Mouse (Mus musculus) left cerebral cortex, postnatal 10 days (tissue): ENCODE results near the gene Tubg2. TPM values are rescaled to one million over a fixed set of nuclear protein-coding genes. Genes with fewer than 3 reads are reported as not detected.

Experiments
- microRNA-seq: library from miRNA; unstranded; fragments of <30 nt; microRNA quantifications from one replicate; pipeline ENCODE4 v1.2.0, GENCODE M21; 2022
- total RNA-seq, 2 experiments: library from RNA; stranded (reverse); gene quantifications; 2 replicates each; pipeline ENCODE4 v1.2.3; 2021

Tubg2 gene
- total RNA-seq, 2 experiments from 2014 or later: 46.6 to 48.8 TPM

Small RNA genes within 50 kb of the gene (microRNA-seq; reads per million reads assigned to microRNA genes)
- gene Gm27626: not detected

Other genes with a start within 250 kb of the Tubg2 start
- 10 to 100 TPM; 32.1 to 36.7 TPM for gene Stat3, start 216.4 kb upstream of the Tubg2 start, total RNA-seq
- gene Cavin1, start 185.0 kb upstream of the Tubg2 start, total RNA-seq: 10 to 100 TPM; 17.9 to 20.9 TPM
- 100 to 1,000 TPM; 435 to 454 TPM for gene Atp6v0a1, start 146.5 kb upstream of the Tubg2 start, total RNA-seq
- gene Naglu, start 85.9 kb upstream of the Tubg2 start, total RNA-seq: 10 to 100 TPM in 1 of 2 experiments, 1 to 10 TPM in 1; 9.4 to 10.2 TPM
- gene Hsd17b1, start 77.5 kb upstream of the Tubg2 start, total RNA-seq: under 1 TPM; 0.43 to 0.79 TPM
- gene Coasy, start 73.3 kb upstream of the Tubg2 start, total RNA-seq: 10 to 100 TPM; 32.3 to 32.4 TPM
- gene Mlx, start 68.6 kb upstream of the Tubg2 start, total RNA-seq: 10 to 100 TPM; 52.8 to 55.8 TPM
- 1 to 10 TPM; 4.4 to 4.8 TPM for gene Psmc3ip, start 60.5 kb upstream of the Tubg2 start, total RNA-seq
- gene Retreg3, start 36.0 kb upstream of the Tubg2 start, total RNA-seq: 10 to 100 TPM; 54.5 to 55.0 TPM
- gene Tubg1, start 36.0 kb upstream of the Tubg2 start, total RNA-seq: 10 to 100 TPM; 45.6 to 49.6 TPM
- 10 to 100 TPM; 44.2 to 54.1 TPM for gene Cntnap1, start 14.6 kb downstream of the Tubg2 start, total RNA-seq
- 1 to 10 TPM; 5.9 to 8.0 TPM for gene Plekhh3, start 15.4 kb downstream of the Tubg2 start, total RNA-seq
- gene Ccr10, start 19.5 kb downstream of the Tubg2 start, total RNA-seq: under 1 TPM in 1 of 2 experiments, not detected in 1; 0.41 TPM
- 10 to 100 TPM; 26.4 to 28.3 TPM for gene Ezh1, start 70.6 kb downstream of the Tubg2 start, total RNA-seq
- gene Ramp2, start 90.1 kb downstream of the Tubg2 start, total RNA-seq: 10 to 100 TPM; 57.4 to 59.1 TPM
- gene Vps25, start 97.8 kb downstream of the Tubg2 start, total RNA-seq: 10 to 100 TPM; 80.9 to 82.0 TPM
- gene Wnk4, start 104.7 kb downstream of the Tubg2 start, total RNA-seq: 1 to 10 TPM; 4.2 to 4.5 TPM
- gene Cntd1, start 123.1 kb downstream of the Tubg2 start, total RNA-seq: under 1 TPM; 0.15 to 0.41 TPM
- gene Coa3, start 123.2 kb downstream of the Tubg2 start, total RNA-seq: 100 to 1,000 TPM in 1 of 2 experiments, 10 to 100 TPM in 1; 95.7 to 101 TPM
- gene Becn1, start 146.4 kb downstream of the Tubg2 start, total RNA-seq: 100 to 1,000 TPM; 174 to 188 TPM
- gene Psme3, start 160.3 kb downstream of the Tubg2 start, total RNA-seq: 100 to 1,000 TPM; 100 to 108 TPM
- 1 to 10 TPM; 3.2 to 3.4 TPM for gene Aoc2, start 169.2 kb downstream of the Tubg2 start, total RNA-seq
- gene Aoc3, start 174.7 kb downstream of the Tubg2 start, total RNA-seq: 1 to 10 TPM; 1.4 to 2.0 TPM
- not detected for gene G6pc, start 211.7 kb downstream of the Tubg2 start, total RNA-seq